Mouse (Mus musculus) forebrain, embryonic 16.5 days (tissue): Measurements from ENCODE around the gene Bbs9. TPM values are rescaled to one million over a fixed set of nuclear protein-coding genes. Genes with fewer than 3 reads are reported as not detected.

Experiments
- ATAC-seq: fragments of 200-750 bp; cut with Nextera tagmentation; 2 replicates; pipeline ENCODE4 v1.8.0; 2017; ENCODE audit warnings: mild to moderate bottlenecking, moderate library complexity
- H3K27ac ChIP-seq: fragments of 300-500 bp; sonication (generic); 2 replicates; pipeline ENCODE4 v1.5.1; 2014; ENCODE audit warnings: low read length, control low read depth
- H3K27me3 ChIP-seq: fragments of 300-500 bp; sonication (generic); replicated peaks from 2 replicates; pipeline ENCODE4 v1.6.1; 2014; ENCODE audit warnings: low read length; ENCODE audit not compliant: control insufficient read depth, insufficient read depth
- H3K36me3 ChIP-seq: fragments of 300-500 bp; sonication (generic); 2 replicates; pipeline ENCODE4 v1.6.1; 2014; ENCODE audit not compliant: control insufficient read depth, insufficient read depth
- H3K4me1 ChIP-seq: fragments of 300-500 bp; sonication (generic); replicated peaks from 2 replicates; pipeline ENCODE4 v1.6.1; 2014; ENCODE audit warnings: low read length; ENCODE audit not compliant: control insufficient read depth, insufficient read depth
- H3K4me2 ChIP-seq: fragments of 300-500 bp; sonication (generic); 2 replicates; pipeline ENCODE4 v1.6.1; 2014; ENCODE audit warnings: mild to moderate bottlenecking, low read length, control low read depth
- H3K4me3 ChIP-seq: fragments of 300-500 bp; sonication (generic); replicated peaks from 2 replicates; pipeline ENCODE4 v1.5.1; 2014; ENCODE audit warnings: mild to moderate bottlenecking, low read length, control low read depth
- H3K9ac ChIP-seq: fragments of 300-500 bp; sonication (generic); replicated peaks from 2 replicates; pipeline ENCODE4 v1.6.1; 2014; ENCODE audit warnings: low read depth, low read length, control low read depth
- H3K9me3 ChIP-seq: fragments of 300-500 bp; sonication (generic); 2 replicates; pipeline ENCODE4 v1.6.1; 2016; ENCODE audit warnings: low read length; ENCODE audit not compliant: control insufficient read depth
- WGBS: fragments of 180-500 bp; shearing (Covaris S2); extraction: QIAGEN DNeasy Blood & Tissue Kit; methylation state at CpG from one replicate; pipeline ENCODE4 v1.1.7; 2014; 5-methylcytosine and 5-hydroxymethylcytosine counted together
- polyA plus RNA-seq: library from polyadenylated mRNA; unstranded; fragments of >200 nt; fragmentation: Nextera tagmentation; extraction: Ambion mirVana; gene quantifications from 2 replicates; pipeline ENCODE4 v1.2.1, GENCODE M21; 2015

Gene Bbs9
- polyA plus RNA-seq, 1 experiment from 2014 or later: 20.2 TPM

- 77% methylated on average over 5 of the region's 5 CpGs for WGBS
- Histone ChIP-seq H3K9ac (no peak overlapping the region), H3K27me3 (no peaks in the 10 kb centered on the region), H3K9me3 (no peaks in the 10 kb centered on the region), H3K4me1 (no peaks in the 10 kb centered on the region), H3K36me3 (no peaks in the 10 kb centered on the region), H3K27ac (no peak overlapping the region), H3K4me3 (no peak overlapping the region), H3K4me2 (no peak overlapping the region)
- no peak for ATAC-seq
These were observed 300.9 kb downstream of the Bbs9 start for GRCm38 (mm10) chr9:22776246-22776961.

DNA sequence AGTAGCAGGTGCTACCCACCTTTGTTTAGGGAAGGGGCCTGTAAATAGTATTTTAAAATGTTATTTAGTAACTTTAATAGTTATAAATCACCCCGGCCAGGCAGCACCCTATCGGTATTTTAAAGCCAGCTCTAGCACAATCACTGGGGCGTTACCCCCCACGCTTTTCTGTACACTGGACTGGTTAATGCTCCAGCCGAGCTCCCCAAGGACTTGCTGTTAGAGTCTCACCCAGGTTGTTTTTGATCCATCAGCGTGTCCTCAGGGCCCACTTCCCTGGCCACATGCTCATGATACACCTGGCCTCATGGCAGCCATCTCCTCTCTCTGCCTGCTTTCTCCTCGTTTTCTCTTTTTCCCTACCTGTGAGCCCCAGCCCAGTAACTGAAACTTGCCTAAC, 301.9 kb downstream of the Bbs9 start:
- no peak for ATAC-seq
- H3K27ac ChIP-seq: no peak overlapping the region
- no peak overlapping the region for H3K9ac ChIP-seq
- WGBS: 90% methylated on average over 7 of the region's 7 CpGs
- no peaks in the 10 kb centered on the region for H3K9me3 ChIP-seq
- no peaks in the 10 kb centered on the region for H3K36me3 ChIP-seq
- H3K27me3 ChIP-seq: no peaks in the 10 kb centered on the region
- no peak overlapping the region for H3K4me3 ChIP-seq
- no peak overlapping the region for H3K4me2 ChIP-seq
- H3K4me1 ChIP-seq: no peaks in the 10 kb centered on the region

DNA sequence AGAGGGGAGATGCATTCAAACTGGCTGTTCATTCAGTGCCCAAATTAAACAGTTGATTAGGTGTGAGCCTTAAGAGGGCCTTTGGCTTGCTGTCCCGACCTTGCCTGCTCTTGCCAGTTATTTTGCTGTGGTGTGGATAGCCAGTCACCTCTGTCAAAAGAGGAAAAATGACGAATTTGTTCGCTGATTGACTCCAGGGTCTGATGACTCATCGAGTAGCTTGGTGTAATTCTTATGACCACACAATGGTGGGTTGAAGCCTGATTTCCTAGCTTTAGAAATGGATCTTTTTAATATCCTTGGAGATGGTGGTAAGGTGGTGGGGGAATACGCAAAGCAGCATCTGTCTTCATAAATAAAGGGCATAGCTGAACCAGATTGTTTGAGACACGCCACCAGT, 304.1 kb downstream of the Bbs9 start:
- Histone ChIP-seq H3K9me3 (no peaks in the 10 kb centered on the region), H3K27ac (no peak overlapping the region), H3K4me1 (no peaks in the 10 kb centered on the region), H3K4me3 (no peak overlapping the region), H3K4me2 (no peak overlapping the region), H3K9ac (no peak overlapping the region), H3K36me3 (no peaks in the 10 kb centered on the region), H3K27me3 (no peaks in the 10 kb centered on the region)
- 90% methylated on average over 6 of the region's 6 CpGs for WGBS
- no peak for ATAC-seq

- no peak overlapping the region for H3K4me2 ChIP-seq
- H3K27ac ChIP-seq: no peak overlapping the region
- no peaks in the 10 kb centered on the region; the same call in 1 of the 2 replicates for H3K4me1 ChIP-seq
- H3K27me3 ChIP-seq: no peaks in the 10 kb centered on the region
- no peak for ATAC-seq
- no peak overlapping the region for H3K9ac ChIP-seq
- WGBS: 93% methylated on average over 4 of the region's 4 CpGs
- H3K4me3 ChIP-seq: no peak overlapping the region
- no peaks in the 10 kb centered on the region for H3K36me3 ChIP-seq
- no peaks in the 10 kb centered on the region for H3K9me3 ChIP-seq
These were observed 310.5 kb downstream of the Bbs9 start for GRCm38 (mm10) chr9:22786006-22786405.

GRCm38 (mm10) chr9:22788423-22788822, 312.9 kb downstream of the Bbs9 start:
- Histone ChIP-seq H3K9me3 (no peaks in the 10 kb centered on the region), H3K9ac (no peak overlapping the region), H3K4me3 (no peak overlapping the region), H3K36me3 (no peaks in the 10 kb centered on the region), H3K27ac (no peak overlapping the region), H3K4me1 (peaks cover 4% of the 10 kb centered on the region; the same call in 1 of the 2 replicates), H3K27me3 (no peaks in the 10 kb centered on the region), H3K4me2 (no peak overlapping the region)
- 91% methylated on average over 4 of the region's 4 CpGs for WGBS
- no peak for ATAC-seq

- H3K36me3 ChIP-seq: no peaks in the 10 kb centered on the region
- peaks cover 4% of the 10 kb centered on the region; the same call in 1 of the 2 replicates for H3K4me1 ChIP-seq
- WGBS: 90% methylated on average over 4 of the region's 4 CpGs
- H3K27ac ChIP-seq: no peak overlapping the region
- no peak overlapping the region for H3K9ac ChIP-seq
- no peak overlapping the region for H3K4me2 ChIP-seq
- no peaks in the 10 kb centered on the region for H3K27me3 ChIP-seq
- H3K4me3 ChIP-seq: no peak overlapping the region
- no peak for ATAC-seq
- H3K9me3 ChIP-seq: no peaks in the 10 kb centered on the region
These were observed 313.3 kb downstream of the Bbs9 start for GRCm38 (mm10) chr9:22788850-22789249.

DNA sequence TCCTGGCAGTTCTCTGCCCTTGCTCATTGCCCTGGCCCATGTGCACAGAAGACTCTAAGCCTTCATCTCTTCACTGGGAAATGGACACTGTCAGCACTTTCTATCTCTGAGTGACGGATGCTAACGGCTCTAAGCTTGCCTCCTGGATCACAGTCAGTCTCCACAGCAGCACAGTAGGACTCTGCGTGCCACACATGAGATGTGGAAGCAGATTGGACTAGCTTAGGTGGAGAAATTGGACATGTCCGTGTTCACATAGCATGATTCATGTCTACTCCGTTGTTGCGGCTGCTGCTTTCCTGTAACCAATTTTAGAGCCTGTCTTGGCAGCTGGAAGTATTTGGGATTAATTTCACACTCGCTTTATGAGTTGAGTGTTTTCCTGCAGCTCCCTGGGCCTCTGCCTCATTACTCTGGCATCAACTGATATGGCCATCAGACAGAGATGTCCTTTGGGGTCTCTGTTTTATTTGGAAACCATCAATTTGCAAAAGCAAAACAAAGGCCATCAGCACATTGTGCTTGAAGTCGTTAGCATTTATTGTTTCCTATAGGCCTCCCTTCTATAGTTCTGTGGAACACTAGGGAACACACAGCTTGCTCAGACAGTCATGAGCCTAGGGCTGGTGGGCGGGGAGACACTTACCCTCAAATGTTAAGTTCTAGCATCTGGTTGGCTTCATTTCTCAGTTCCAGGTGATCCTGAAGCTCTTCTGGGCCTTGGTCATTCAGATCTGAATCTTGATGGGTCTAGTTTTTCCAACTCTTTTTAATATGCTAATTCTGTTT, 314.1 kb downstream of the Bbs9 start:
- no peak overlapping the region for H3K4me3 ChIP-seq
- ATAC-seq: no peak
- no peak overlapping the region for H3K9ac ChIP-seq
- no peaks in the 10 kb centered on the region for H3K27me3 ChIP-seq
- WGBS: 83% methylated on average over 9 of the region's 9 CpGs
- H3K4me2 ChIP-seq: no peak overlapping the region
- H3K4me1 ChIP-seq: peaks cover 4% of the 10 kb centered on the region; the same call in 1 of the 2 replicates
- H3K9me3 ChIP-seq: no peaks in the 10 kb centered on the region
- no peaks in the 10 kb centered on the region for H3K36me3 ChIP-seq
- H3K27ac ChIP-seq: no peak overlapping the region

- no peak overlapping the region for H3K4me3 ChIP-seq
- WGBS: 95% methylated on average over 5 of the region's 5 CpGs
- no peaks in the 10 kb centered on the region for H3K9me3 ChIP-seq
- H3K36me3 ChIP-seq: no peaks in the 10 kb centered on the region
- H3K9ac ChIP-seq: no peak overlapping the region
- H3K4me1 ChIP-seq: peaks cover 4% of the 10 kb centered on the region; the same call in 1 of the 2 replicates
- ATAC-seq: no peak
- H3K4me2 ChIP-seq: no peak overlapping the region
- H3K27me3 ChIP-seq: no peaks in the 10 kb centered on the region
- no peak overlapping the region for H3K27ac ChIP-seq
These were observed 315.7 kb downstream of the Bbs9 start for GRCm38 (mm10) chr9:22791208-22791607.

GRCm38 (mm10) chr9:22791750-22792149, 316.2 kb downstream of the Bbs9 start:
- H3K27ac ChIP-seq: no peak overlapping the region
- H3K27me3 ChIP-seq: no peaks in the 10 kb centered on the region
- ATAC-seq: no peak
- no peak overlapping the region for H3K9ac ChIP-seq
- no peaks in the 10 kb centered on the region for H3K9me3 ChIP-seq
- 81% methylated on average over 9 of the region's 9 CpGs for WGBS
- peaks cover 4% of the 10 kb centered on the region; the same call in 1 of the 2 replicates for H3K4me1 ChIP-seq
- H3K36me3 ChIP-seq: no peaks in the 10 kb centered on the region
- H3K4me2 ChIP-seq: no peak overlapping the region
- no peak overlapping the region for H3K4me3 ChIP-seq
